Mouse (Mus musculus): ENCODE results near the gene Per1. TPM values are rescaled to one million over a fixed set of nuclear protein-coding genes. Genes with fewer than 3 reads are reported as not detected.

Gene Per1
- polyA plus RNA-seq (2015; fragmentation: Nextera tagmentation; extraction: Ambion mirVana), result 4.2 and 7.6 TPM in 2 replicates

DNA sequence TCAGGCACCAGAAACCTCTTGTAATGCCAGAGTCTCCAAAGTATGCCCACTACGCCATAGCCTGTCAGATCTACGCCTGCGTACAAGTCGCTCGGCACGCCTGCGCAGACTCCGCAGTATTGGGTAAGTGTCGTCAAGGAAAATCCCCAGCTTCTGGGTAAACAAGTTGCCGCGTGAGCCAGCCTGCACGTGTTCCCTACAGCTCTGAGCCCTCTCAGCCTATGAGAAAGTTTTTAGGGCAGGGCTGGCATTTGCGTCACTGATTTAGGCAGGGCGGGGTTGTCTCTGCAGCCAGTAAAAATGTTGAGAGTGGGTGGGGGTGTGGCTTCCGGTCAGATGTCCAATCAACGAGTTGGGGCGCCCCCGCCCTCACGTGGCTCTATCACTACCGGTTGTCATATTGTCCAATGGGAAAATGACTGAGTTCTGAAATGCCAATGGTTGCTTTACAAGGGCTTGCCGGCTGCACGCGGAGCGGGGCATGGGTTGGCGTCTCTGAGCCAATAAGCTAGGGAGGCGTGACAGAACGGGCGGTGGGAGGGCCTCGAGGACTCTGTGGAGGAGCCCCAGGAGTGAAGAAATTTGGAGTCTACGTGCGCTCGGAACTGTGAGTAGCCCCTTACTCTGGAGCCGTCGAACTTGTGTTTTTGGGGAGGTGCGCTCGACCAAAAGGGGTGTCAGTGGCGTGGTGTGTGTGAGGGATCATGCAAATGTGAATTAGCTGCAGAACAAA lies at the start of gene Per1:
Per1 (plus strand) TSS at position 521 of the 733 bp plus-strand sequence.

DNA sequence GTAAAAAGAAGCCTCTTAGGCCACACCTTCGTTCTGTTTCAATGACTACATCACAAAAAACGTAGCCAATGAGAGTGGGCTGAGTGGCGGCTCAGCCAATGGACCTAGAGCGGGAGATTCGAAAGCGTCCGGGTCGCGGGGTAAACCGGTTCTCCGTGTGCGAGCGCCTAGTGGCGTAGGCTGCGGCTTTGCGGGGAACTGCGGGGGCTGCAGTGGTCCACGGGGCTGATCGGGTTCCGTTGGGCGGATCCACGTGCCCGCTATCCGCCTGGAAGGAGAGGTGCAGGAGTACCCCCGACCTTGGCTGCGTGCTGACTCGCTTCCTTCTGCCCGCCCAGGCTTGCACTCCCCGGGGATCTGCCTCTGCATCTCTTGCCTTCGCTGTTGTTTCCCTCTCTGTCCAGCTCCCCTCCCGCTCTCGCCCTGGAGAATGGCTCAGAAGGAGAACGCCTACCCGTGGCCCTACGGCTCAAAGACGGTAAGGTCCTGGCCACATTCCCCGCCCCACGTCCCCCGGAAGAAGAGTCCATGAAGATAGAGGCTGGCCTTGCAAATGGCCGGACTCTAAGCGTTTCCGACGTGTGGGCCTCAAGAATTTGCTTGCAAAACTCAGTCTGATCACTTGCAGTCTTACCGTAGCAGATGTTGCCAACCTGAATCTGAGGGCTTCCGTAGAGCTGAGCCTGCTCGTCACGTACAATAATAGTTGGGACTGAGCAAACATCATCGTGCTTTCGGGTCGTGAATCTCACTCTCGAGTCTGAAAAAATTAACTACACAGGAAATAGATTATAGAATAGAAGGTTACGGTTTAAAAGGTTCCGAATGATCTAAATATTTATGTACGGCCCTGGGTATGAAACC lies 49.3 kb upstream of the Per1 start, which contains the start of gene Aurkb:
Aurkb (plus strand) TSS at position 117 of the 864 bp plus-strand sequence.

DNA sequence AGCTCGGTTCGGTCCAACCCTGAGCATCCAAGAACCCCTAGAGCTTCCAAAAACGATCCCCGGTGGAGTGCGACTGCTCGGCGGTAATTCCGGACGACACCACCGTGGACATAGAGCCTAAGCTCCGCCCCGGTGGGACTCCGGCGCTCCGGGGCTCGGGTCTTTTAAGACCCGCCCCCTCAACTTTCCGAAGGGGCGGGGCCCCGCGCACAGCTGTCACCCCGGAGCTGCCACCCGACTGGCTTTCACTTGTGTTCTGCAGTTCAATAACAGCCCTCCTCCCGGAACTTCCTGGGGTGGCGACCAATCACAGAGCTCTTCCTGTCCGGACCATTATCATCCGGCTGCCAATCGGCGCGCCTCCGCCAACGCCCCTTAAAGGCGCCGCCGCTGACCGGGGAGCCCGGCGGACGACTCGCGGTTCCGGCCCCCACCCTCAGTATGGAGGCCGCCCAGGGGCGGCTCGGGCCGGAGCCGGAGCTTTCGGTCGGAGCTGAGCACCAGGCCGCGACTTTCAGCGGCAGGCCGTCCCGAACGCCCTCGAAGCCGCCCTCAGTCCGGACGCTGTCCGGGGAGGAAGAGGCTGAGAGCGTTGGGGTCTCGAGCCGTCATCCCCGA lies 35.6 kb upstream of the Per1 start, which contains the start of gene Borcs6:
Borcs6 (plus strand) TSS at position 361 of the 618 bp plus-strand sequence.

DNA sequence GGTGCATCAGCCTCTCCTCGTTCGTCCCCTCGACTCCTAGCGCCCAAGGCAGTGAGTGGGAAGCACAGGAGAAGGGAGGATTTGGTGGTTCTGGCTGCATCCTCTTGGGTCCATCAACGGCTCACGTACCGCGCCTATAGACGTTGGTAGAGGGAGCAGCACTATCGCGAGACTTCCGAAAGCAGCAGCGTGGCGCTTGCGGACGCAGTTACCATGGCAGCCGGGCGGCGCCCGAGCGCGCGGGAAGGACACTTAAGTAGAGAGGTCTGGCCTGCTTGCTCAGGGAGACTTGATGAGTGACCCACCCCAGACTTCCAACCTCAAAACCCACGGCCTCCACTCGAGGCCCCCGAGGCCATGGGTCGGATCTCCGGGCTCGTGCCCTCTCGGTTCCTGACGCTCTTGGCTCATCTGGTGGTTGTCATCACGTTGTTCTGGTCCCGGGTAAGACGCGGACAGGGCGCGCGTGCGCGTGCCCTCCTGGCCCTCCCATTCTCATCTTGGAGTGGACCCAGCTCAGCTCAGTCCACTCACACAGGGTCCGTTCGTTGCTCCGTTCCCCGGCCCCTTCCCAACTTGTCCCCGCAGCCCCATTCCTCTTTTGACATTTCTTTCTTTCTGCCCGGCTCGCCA lies 24.3 kb upstream of the Per1 start, which contains the start of gene Tmem107:
Tmem107 (plus strand) TSS at position 217 of the 633 bp plus-strand sequence.

DNA sequence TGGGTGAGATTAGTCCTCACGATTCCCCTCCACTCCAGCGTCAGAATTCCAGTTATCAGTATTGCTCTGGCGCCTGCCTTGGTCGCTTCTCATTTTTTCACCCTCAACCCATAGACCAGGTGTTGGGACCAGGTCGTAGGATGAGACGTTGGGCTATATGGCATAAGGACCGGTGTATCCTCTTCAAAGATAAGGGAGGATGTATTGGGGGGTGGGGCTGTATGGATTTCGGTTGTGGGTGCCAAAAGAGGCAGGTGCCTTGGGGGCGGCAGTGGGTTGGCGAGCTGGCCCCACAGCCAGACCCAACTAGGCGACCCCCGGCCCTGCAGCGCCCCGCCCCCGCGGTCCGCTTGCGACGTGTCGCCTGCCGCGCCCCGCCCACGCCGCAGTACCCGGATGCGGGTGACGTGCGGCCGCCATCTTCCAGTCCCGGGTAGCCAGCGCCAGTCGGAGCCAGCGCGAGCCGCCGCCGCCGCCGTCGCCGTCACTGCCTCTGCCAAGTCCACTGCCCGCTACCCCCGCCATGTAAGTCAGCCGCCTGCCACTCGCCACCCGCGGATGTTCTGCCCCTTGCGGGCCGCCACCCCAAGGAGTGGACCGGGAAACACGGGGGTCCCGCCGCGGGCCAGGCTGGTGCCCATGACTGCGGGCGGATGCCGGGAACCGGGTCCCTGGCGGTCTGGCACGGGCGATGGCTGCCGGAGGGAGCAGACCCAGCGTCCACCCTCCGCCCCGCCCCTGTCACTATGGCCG lies 6.7 kb upstream of the Per1 start, which contains the start of gene Vamp2:
Vamp2 (plus strand) TSS at position 388 of the 753 bp plus-strand sequence.

DNA sequence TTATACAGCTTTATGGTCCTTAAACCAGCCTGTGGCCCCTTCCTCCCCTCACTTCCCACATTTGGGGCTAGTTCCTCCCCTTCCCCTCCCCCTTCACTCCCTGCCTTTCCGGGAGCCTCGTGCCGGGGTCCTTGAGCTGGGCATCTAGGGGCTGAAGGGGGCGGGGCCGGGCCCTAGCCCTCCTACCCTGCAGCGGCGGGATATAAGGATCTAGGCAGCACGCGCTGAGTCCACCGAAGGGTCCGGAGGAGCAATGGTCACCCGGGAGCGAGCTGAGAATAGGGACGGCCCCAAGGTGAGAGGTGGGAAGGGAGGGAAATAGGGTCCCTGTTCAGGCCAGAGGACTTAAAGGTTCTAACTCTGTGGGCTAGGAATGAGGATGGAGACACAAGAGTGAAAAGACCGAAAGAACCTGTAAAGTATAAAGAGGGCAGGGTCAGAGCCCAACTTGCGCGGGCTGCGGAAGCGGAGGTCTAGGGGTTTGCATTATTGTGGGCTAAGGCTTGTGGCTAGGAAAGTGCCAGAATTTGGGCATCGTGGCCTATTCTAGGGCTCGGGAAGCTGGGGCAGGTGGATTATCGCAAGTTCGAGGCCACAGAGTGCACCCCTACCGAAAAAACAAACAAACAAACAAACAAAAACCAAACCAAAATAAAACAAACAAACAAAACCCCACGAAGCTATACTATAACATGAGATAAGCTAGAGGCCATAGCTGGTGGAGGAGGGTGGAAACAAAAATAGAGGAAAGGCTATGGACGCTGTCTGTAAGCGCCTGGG lies 25.4 kb downstream of the Per1 start, which contains the start of gene Hes7:
Hes7 (plus strand) TSS at position 184 of the 780 bp plus-strand sequence.

DNA sequence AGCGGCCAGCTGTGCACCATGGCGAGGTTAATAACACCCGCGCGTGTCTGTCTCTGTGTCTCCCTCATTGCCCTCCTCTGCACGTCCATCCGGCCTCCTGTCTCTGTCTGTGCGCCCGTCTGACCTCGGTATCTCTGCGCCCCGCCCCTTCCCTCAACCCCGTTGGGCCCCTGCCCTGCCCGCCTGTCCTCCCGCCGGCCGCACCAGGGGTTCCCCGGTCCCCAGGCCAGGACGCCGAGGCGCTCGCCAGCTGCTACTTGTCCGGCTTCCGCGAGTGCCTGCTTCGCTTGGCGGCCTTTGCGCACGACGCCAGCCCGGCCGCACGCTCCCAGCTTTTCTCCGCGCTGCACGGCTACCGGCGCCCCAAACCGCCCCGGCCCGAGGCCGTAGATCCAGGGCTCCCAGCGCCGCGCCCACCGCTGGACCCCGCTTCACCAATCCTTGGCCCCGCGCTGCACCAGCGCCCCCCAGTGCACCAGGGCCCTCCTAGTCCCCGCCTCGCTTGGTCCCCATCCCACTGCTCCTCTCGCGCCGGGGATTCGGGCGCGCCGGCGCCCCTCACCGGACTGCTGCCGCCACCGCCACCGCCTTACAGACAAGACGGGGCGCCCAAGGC lies 27.4 kb downstream of the Per1 start, which contains the start of gene 9130213A22Rik:
9130213A22Rik (minus strand) TSS at position 254 of the 616 bp plus-strand sequence.

DNA sequence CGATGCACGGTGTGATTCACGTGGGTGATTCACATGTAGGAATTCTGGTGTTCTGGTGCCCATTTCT lies 30.7 kb downstream of the Per1 start, which contains the start of gene Aloxe3:
Aloxe3 (plus strand) TSS at position 45 of the 67 bp plus-strand sequence.

DNA sequence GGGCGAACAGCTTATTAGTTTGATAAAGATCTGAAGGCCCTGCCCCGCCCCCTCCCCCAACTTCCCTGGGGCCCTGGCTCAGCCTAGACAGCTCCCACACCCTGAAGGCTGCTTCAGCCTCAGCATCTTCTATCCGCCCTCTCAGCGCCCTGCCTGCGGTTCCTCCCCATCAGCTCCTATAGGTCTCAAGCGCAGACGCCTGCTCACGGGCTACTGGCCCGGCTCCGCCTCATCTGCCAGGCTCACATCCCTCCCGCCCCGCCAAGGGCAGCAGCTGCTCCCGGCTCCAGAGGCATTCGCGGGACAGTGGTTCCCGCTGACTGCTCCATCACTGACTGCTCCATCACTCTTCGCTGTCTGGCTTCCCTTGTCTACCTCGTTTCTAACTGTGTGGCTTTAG lies 61.8 kb downstream of the Per1 start, which contains the start of gene Alox12b:
Alox12b (plus strand) TSS at position 190 of the 400 bp plus-strand sequence.

Other genes starting within 250 kb of the Per1 start
- 42.3 and 50.9 TPM in 2 replicates for gene Ndel1, start 223.4 kb upstream of the Per1 start, polyA plus RNA-seq (2015; fragmentation: Nextera tagmentation; extraction: Ambion mirVana)
- 0.06 and 0.11 TPM in 2 replicates for gene Rnf222, start 206.7 kb upstream of the Per1 start, polyA plus RNA-seq (2015; fragmentation: Nextera tagmentation; extraction: Ambion mirVana)
- gene Rpl26, start 193.6 kb upstream of the Per1 start, polyA plus RNA-seq (2015; fragmentation: Nextera tagmentation; extraction: Ambion mirVana), result 915 and 947 TPM in 2 replicates
- not detected in 2 replicates for gene Odf4, start 168.1 kb upstream of the Per1 start, polyA plus RNA-seq (2015; fragmentation: Nextera tagmentation; extraction: Ambion mirVana)
- gene Arhgef15, start 137.7 kb upstream of the Per1 start, polyA plus RNA-seq (2015; fragmentation: Nextera tagmentation; extraction: Ambion mirVana), result 3.7 and 4.0 TPM in 2 replicates
- gene Slc25a35, start 127.1 kb upstream of the Per1 start, polyA plus RNA-seq (2015; fragmentation: Nextera tagmentation; extraction: Ambion mirVana), result 0.77 and 1.0 TPM in 2 replicates
- gene Rangrf, start 120.0 kb upstream of the Per1 start, polyA plus RNA-seq (2015; fragmentation: Nextera tagmentation; extraction: Ambion mirVana), result 45.0 and 45.7 TPM in 2 replicates
- 36.9 and 37.1 TPM in 2 replicates for gene Pfas, start 86.8 kb upstream of the Per1 start, polyA plus RNA-seq (2015; fragmentation: Nextera tagmentation; extraction: Ambion mirVana)
- gene Ctc1, start 79.3 kb upstream of the Per1 start, polyA plus RNA-seq (2015; fragmentation: Nextera tagmentation; extraction: Ambion mirVana), result 20.3 and 21.5 TPM in 2 replicates
- gene Aurkb, start 49.6 kb upstream of the Per1 start, polyA plus RNA-seq (2015; fragmentation: Nextera tagmentation; extraction: Ambion mirVana), result 120 and 126 TPM in 2 replicates
- 8.3 and 9.8 TPM in 2 replicates for gene Borcs6, start 35.5 kb upstream of the Per1 start, polyA plus RNA-seq (2015; fragmentation: Nextera tagmentation; extraction: Ambion mirVana)
- 39.0 and 47.7 TPM in 2 replicates for gene Tmem107, start 24.4 kb upstream of the Per1 start, polyA plus RNA-seq (2015; fragmentation: Nextera tagmentation; extraction: Ambion mirVana)
- 29.9 and 31.7 TPM in 2 replicates for gene Vamp2, start 6.7 kb upstream of the Per1 start, polyA plus RNA-seq (2015; fragmentation: Nextera tagmentation; extraction: Ambion mirVana)
- gene Hes7, start 25.2 kb downstream of the Per1 start, polyA plus RNA-seq (2015; fragmentation: Nextera tagmentation; extraction: Ambion mirVana), result 0.22 and 0.32 TPM in 2 replicates
- gene 9130213A22Rik, start 27.4 kb downstream of the Per1 start, polyA plus RNA-seq (2015; fragmentation: Nextera tagmentation; extraction: Ambion mirVana), result 0.07 and 0.32 TPM in 2 replicates
- gene Aloxe3, start 30.7 kb downstream of the Per1 start, polyA plus RNA-seq (2015; fragmentation: Nextera tagmentation; extraction: Ambion mirVana), result 0.25 and 0.79 TPM in 2 replicates
- not detected in 2 replicates for gene Alox12b, start 61.8 kb downstream of the Per1 start, polyA plus RNA-seq (2015; fragmentation: Nextera tagmentation; extraction: Ambion mirVana)
- gene Alox8, start 102.6 kb downstream of the Per1 start, polyA plus RNA-seq (2015; fragmentation: Nextera tagmentation; extraction: Ambion mirVana), result 0.12 and 0.61 TPM in 2 replicates
- gene Gucy2e, start 141.8 kb downstream of the Per1 start, polyA plus RNA-seq (2015; fragmentation: Nextera tagmentation; extraction: Ambion mirVana), result 0.01 and 0.07 TPM in 2 replicates
- 10.3 and 12.8 TPM in 2 replicates for gene Cntrob, start 228.6 kb downstream of the Per1 start, polyA plus RNA-seq (2015; fragmentation: Nextera tagmentation; extraction: Ambion mirVana)
- gene Trappc1, start 228.8 kb downstream of the Per1 start, polyA plus RNA-seq (2015; fragmentation: Nextera tagmentation; extraction: Ambion mirVana), result 94.9 and 97.1 TPM in 2 replicates
- gene Kcnab3, start 231.0 kb downstream of the Per1 start, polyA plus RNA-seq (2015; fragmentation: Nextera tagmentation; extraction: Ambion mirVana), result 0.30 and 0.55 TPM in 2 replicates
- gene Rnf227, start 245.2 kb downstream of the Per1 start, polyA plus RNA-seq (2015; fragmentation: Nextera tagmentation; extraction: Ambion mirVana), result 3.1 and 4.2 TPM in 2 replicates